Mouse (Mus musculus): ENCODE results near the gene Arel1. TPM values are rescaled to one million over a fixed set of nuclear protein-coding genes. Genes with fewer than 3 reads are reported as not detected.

The Arel1 gene
- polyA plus RNA-seq, 1 experiment: 26.9 TPM

DNA sequence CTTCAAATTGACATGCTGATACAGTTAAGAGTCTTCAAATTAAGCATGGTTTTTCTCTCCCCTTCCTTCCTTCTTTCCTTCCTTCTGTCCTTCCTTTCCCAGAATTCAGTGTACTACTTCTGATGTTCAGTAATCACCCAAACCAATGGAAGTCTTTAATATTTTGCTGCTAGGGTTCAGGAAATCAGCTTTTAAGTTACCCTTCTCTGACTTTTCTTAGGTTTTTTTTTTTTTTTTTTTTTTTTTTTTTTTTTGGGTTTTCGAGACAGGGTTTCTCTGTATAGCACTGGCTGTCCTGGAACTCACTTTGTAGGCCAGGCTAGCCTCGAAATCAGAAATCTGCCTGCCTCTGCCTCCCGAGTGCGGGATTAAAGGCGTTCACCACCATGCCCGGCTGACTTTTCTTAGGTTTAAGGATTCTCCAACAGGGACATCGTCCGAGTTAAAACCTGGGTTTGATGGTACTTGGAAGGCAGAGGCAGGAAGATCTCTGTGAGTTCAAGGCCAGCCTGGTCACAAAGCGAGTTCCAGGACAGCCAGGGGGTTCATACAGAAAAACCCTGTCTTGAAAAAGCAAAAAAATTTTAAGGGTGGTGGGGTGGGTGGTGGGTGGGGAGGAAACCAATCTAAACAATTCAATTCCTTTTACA, 24.5 kb upstream of the Arel1 start:
- 88% methylated on average over 9 of the region's 9 CpGs for WGBS
- no peak for DNase-seq
- Histone ChIP-seq H3K4me1 (ENCODE audit: control insufficient read depth, insufficient read depth, low read length) (peaks cover 14% of the 10 kb centered on the region), H3K4me3 (replicated peaks; ENCODE audit: extremely low read depth, low read depth, low read length) (no peak overlapping the region)
- no peak for TF ChIP-seq CTCF (IDR thresholded peaks at IDR 0.05; ENCODE audit: insufficient read depth, low read length)
- TF ChIP-seq POLR2A (IDR thresholded peaks at IDR 0.05; ENCODE audit: borderline replicate concordance, extremely low read depth, low read depth, low read length): no peak

GRCm38 (mm10) chr12:84989456-84989855, 18.8 kb upstream of the Arel1 start:
- Histone ChIP-seq H3K4me1 (ENCODE audit: control insufficient read depth, insufficient read depth, low read length) (no peaks in the 10 kb centered on the region), H3K4me3 (replicated peaks; ENCODE audit: extremely low read depth, low read depth, low read length) (no peak overlapping the region)
- WGBS: 65% methylated on average over 4 of the region's 4 CpGs
- TF ChIP-seq POLR2A (IDR thresholded peaks at IDR 0.05; ENCODE audit: borderline replicate concordance, extremely low read depth, low read depth, low read length) (no peak), CTCF (IDR thresholded peaks at IDR 0.05; ENCODE audit: insufficient read depth, low read length) (no peak)
- DNase-seq: no peak

DNA sequence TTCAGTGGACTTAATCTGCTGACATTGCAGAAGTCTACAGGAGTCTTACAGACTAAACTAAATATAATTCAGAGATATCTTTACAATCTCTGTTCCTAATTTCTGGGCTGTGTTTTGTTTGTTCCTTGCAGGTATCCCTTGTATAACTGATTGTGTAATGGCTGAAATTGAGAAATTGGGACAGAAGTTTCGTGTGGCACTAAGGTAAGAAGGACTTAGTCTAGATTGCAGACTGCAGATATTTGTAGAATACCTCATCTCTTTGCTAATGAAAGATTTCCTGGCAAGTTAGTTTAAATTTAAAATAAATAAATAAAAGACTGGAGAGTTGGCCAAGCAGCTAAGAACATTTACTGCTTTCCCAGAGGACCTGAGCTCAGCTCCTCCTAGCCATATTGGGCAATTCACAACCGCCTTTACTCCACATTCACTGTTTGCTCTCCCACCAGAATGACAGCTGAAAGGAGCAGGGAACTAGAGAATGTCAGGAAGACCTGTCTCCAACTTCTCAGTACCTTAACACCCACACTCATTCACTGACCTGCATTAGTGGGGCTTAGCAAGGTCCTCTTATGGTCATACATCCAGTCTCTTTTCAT, 8.7 kb upstream of the Arel1 start:
- DNase-seq: no peak
- no peak overlapping the region for H3K4me3 ChIP-seq (replicated peaks; ENCODE audit: extremely low read depth, low read depth, low read length)
- 75% methylated on average over 2 of the region's 2 CpGs for WGBS
- TF ChIP-seq CTCF (IDR thresholded peaks at IDR 0.05; ENCODE audit: insufficient read depth, low read length): no peak
- no peak for TF ChIP-seq POLR2A (IDR thresholded peaks at IDR 0.05; ENCODE audit: borderline replicate concordance, extremely low read depth, low read depth, low read length)
- H3K4me1 ChIP-seq (ENCODE audit: control insufficient read depth, insufficient read depth, low read length): no peaks in the 10 kb centered on the region

- no peak for DNase-seq
- Histone ChIP-seq H3K4me1 (ENCODE audit: control insufficient read depth, insufficient read depth, low read length) (peaks cover 9% of the 10 kb centered on the region; the same call in 1 of the 2 replicates), H3K4me3 (replicated peaks; ENCODE audit: extremely low read depth, low read depth, low read length) (peak overlapping the region; percentile 94)
- WGBS: 13% methylated on average over 15 of the region's 15 CpGs
- TF ChIP-seq CTCF (IDR thresholded peaks at IDR 0.05; ENCODE audit: insufficient read depth, low read length) (no peak), POLR2A (IDR thresholded peaks at IDR 0.05; ENCODE audit: borderline replicate concordance, extremely low read depth, low read depth, low read length) (no peak)
Observed at GRCm38 (mm10) chr12:84969656-84970427, 858 bp downstream of the Arel1 start.

GRCm38 (mm10) chr12:84968831-84969655, 1.7 kb downstream of the Arel1 start:
- DNase-seq: no peak
- Histone ChIP-seq H3K4me1 (ENCODE audit: control insufficient read depth, insufficient read depth, low read length) (peaks cover 9% of the 10 kb centered on the region; the same call in 1 of the 2 replicates), H3K4me3 (replicated peaks; ENCODE audit: extremely low read depth, low read depth, low read length) (no peak overlapping the region)
- WGBS: 67% methylated on average over 16 of the region's 16 CpGs
- no peak for TF ChIP-seq CTCF (IDR thresholded peaks at IDR 0.05; ENCODE audit: insufficient read depth, low read length)
- no peak for TF ChIP-seq POLR2A (IDR thresholded peaks at IDR 0.05; ENCODE audit: borderline replicate concordance, extremely low read depth, low read depth, low read length)

DNA sequence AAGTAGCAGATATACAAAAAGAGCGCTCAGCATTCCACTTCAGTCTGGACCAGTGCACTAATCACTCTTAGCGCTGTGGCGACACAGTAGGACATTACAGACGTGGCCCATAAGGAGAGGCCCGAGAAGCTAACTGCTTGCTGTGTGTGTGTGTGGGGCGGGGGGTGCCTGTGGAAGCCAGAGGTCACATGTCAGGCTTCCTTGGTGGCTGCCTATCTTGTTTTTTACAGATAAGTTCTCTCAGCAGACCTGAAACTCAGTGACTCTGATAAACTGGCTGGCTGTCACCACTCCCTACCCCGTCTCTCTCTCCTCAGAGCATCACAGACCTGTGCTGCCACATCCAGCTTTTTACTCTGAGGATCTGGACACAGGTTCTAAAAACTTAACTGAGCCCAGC, 8.1 kb downstream of the Arel1 start:
- TF ChIP-seq POLR2A (IDR thresholded peaks at IDR 0.05; ENCODE audit: borderline replicate concordance, extremely low read depth, low read depth, low read length) (no peak), CTCF (IDR thresholded peaks at IDR 0.05; ENCODE audit: insufficient read depth, low read length) (no peak)
- H3K4me1 ChIP-seq (ENCODE audit: control insufficient read depth, insufficient read depth, low read length): peaks cover 5% of the 10 kb centered on the region
- DNase-seq: no peak
- H3K4me3 ChIP-seq (replicated peaks; ENCODE audit: extremely low read depth, low read depth, low read length): no peak overlapping the region
- 76% methylated on average over 7 of the region's 7 CpGs for WGBS

GRCm38 (mm10) chr12:84958794-84959356, 11.8 kb downstream of the Arel1 start:
- 46% methylated on average over 1 of the region's 1 CpGs for WGBS
- H3K4me3 ChIP-seq (replicated peaks; ENCODE audit: extremely low read depth, low read depth, low read length): no peak overlapping the region
- TF ChIP-seq CTCF (IDR thresholded peaks at IDR 0.05; ENCODE audit: insufficient read depth, low read length) (no peak), POLR2A (IDR thresholded peaks at IDR 0.05; ENCODE audit: borderline replicate concordance, extremely low read depth, low read depth, low read length) (no peak)
- H3K4me1 ChIP-seq (ENCODE audit: control insufficient read depth, insufficient read depth, low read length): peaks cover 7% of the 10 kb centered on the region
- no peak for DNase-seq

DNA sequence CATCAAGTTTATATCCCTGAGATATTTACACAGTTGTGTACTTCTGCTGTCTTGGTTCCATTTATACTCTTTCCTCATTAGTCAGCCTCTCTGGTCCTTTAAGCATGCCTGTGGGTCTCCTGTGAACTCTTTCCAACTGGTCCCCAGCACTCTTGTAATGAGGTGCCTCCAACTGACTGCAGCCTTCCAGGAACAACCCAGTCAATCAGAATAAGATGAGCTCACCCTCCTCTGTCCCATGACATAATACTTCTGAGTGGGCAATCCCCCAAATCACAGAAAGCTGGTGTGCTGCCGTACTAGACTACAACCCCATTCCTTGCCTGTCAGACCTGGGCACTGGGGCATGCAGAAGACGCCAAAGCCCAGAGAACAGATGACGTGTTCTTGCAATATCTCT, 14.4 kb downstream of the Arel1 start:
- 66% methylated on average over 3 of the region's 3 CpGs for WGBS
- Histone ChIP-seq H3K4me1 (ENCODE audit: control insufficient read depth, insufficient read depth, low read length) (peaks cover 9% of the 10 kb centered on the region), H3K4me3 (replicated peaks; ENCODE audit: extremely low read depth, low read depth, low read length) (no peak overlapping the region)
- DNase-seq: no peak
- no peak for TF ChIP-seq POLR2A (IDR thresholded peaks at IDR 0.05; ENCODE audit: borderline replicate concordance, extremely low read depth, low read depth, low read length)
- no peak for TF ChIP-seq CTCF (IDR thresholded peaks at IDR 0.05; ENCODE audit: insufficient read depth, low read length)

DNA sequence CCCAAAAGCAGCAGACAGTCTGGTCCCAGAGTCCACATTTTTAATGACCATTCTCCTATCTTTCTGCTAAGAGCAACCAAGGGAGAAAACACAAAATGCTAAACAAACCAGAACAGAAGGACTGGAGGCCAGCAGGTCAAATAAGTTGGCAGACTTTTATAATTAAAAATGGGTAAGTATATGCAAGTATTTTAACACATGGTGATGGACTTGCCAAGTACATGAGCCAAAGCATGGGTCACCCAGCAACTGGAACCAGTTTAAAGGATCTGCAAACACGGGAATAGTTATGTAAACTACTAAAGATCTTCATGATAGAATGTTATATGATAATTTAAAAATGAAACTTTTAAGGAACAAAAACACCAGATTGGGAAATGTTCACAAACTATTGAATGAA, 18.3 kb downstream of the Arel1 start:
- peaks cover 9% of the 10 kb centered on the region for H3K4me1 ChIP-seq (ENCODE audit: control insufficient read depth, insufficient read depth, low read length)
- TF ChIP-seq CTCF (IDR thresholded peaks at IDR 0.05; ENCODE audit: insufficient read depth, low read length) (no peak), POLR2A (IDR thresholded peaks at IDR 0.05; ENCODE audit: borderline replicate concordance, extremely low read depth, low read depth, low read length) (no peak)
- 55% methylated on average over 1 of the region's 1 CpGs for WGBS
- no peak for DNase-seq
- H3K4me3 ChIP-seq (replicated peaks; ENCODE audit: extremely low read depth, low read depth, low read length): no peak overlapping the region
